In the genomic region with DNA sequence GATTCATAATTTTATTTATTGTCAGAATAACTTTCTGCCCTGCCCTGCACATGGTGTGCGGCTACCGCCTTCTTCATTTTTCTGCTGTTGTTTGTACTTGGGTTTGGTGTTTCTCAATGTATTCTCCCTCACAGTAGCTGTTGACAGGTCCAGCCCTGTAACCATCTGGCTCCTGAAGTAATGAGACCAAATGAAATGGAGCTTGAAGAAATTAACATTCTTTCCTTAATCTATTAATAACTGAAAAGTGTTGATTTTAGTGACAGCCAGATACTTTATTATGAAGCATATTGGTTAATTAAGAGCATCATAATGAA, we compare ENCODE assay signal across 14 mouse cellular contexts.
A peak's percentile ranks its signal among the peaks of the same experiment; 100 is the strongest.
DNase-seq lines count a peak whose midpoint lies in the region; ATAC-seq lines count a peak whose summit lies in the region.
"Had no signal": no experiment of that assay in that cellular context is flagged by ENCODE, and none has a peak within 500 bp of the region (broad histone marks: within the 10 kb centered on the region; RNA-seq: fewer than 3 reads in every experiment).

No protein-coding gene starts in this region.

- peak; percentile 22 for DNase-seq in embryonic facial prominence, embryonic 14.5 days (ENCODE audit: low spot score)
- no peak for DNase-seq in embryonic facial prominence, embryonic 10.5 days (ENCODE audit: low spot score)
- DNase-seq in layer of hippocampus, adult 9-11 months = peak; percentile 14
- DNase-seq in layer of hippocampus, postnatal 36 days = no peak
- peak; percentile 19 for DNase-seq in 3T3-L1 (ENCODE audit: low read depth, low spot score)
- no peak for DNase-seq in spleen, adult 18-20 months
- DNase-seq in testis, postnatal 10 days (ENCODE audit: low spot score) = no peak
- DNase-seq: gastrocnemius, adult 2 months; liver, embryonic 13.5 days; thymus, postnatal 25 days had no signal

- no peak overlapping the region for H3K9ac ChIP-seq in embryonic facial prominence, embryonic 14.5 days (ENCODE audit: low read depth, low read length)
- no peak overlapping the region for H3K9ac ChIP-seq in hindbrain, embryonic 12.5 days
- H3K9ac ChIP-seq: liver, embryonic 13.5 days; neural tube, embryonic 12.5 days had no signal

- H3K27ac ChIP-seq in embryonic facial prominence, embryonic 14.5 days (replicated peaks; ENCODE audit: low read depth, low read length) = no peak overlapping the region
- H3K27ac ChIP-seq in embryonic facial prominence, embryonic 10.5 days (replicated peaks) = no peak overlapping the region
- no peak overlapping the region for H3K27ac ChIP-seq in hindbrain, embryonic 12.5 days
- H3K27ac ChIP-seq: liver, embryonic 13.5 days; neural tube, embryonic 12.5 days had no signal

- H3K27me3 ChIP-seq in embryonic facial prominence, embryonic 14.5 days (replicated peaks; ENCODE audit: control insufficient read depth, insufficient read depth, low read length) = no peaks in the 10 kb centered on the region
- H3K27me3 ChIP-seq in embryonic facial prominence, embryonic 10.5 days (replicated peaks; ENCODE audit: low read depth, poor library complexity, severe bottlenecking) = no peaks in the 10 kb centered on the region
- H3K27me3 ChIP-seq in hindbrain, embryonic 12.5 days = no peaks in the 10 kb centered on the region
- H3K27me3 ChIP-seq: liver, embryonic 13.5 days; megakaryocyte, embryonic 14.5 days; neural tube, embryonic 12.5 days had no signal

- no peak overlapping the region for H3K4me2 ChIP-seq in embryonic facial prominence, embryonic 14.5 days (ENCODE audit: low read depth, low read length)
- H3K4me2 ChIP-seq in hindbrain, embryonic 12.5 days (replicated peaks) = peak overlapping the region; percentile 33; the same call in 1 of the 2 replicates
- H3K4me2 ChIP-seq: liver, embryonic 13.5 days; neural tube, embryonic 12.5 days had no signal

- H3K4me1 ChIP-seq in embryonic facial prominence, embryonic 14.5 days (ENCODE audit: control insufficient read depth, insufficient read depth, low read length) = no peaks in the 10 kb centered on the region
- no peaks in the 10 kb centered on the region for H3K4me1 ChIP-seq in embryonic facial prominence, embryonic 10.5 days
- 0 out of 2 replicates have a peak, but pooled peaks cover 6% of the 10 kb centered on the region for H3K4me1 ChIP-seq in hindbrain, embryonic 12.5 days
- H3K4me1 ChIP-seq: liver, embryonic 13.5 days; neural tube, embryonic 12.5 days had no signal

- H3K36me3 ChIP-seq in embryonic facial prominence, embryonic 14.5 days (ENCODE audit: control insufficient read depth, insufficient read depth, low read length) = no peaks in the 10 kb centered on the region
- H3K36me3 ChIP-seq in embryonic facial prominence, embryonic 10.5 days (replicated peaks) = no peaks in the 10 kb centered on the region
- H3K36me3 ChIP-seq in hindbrain, embryonic 12.5 days = no peaks in the 10 kb centered on the region
- H3K36me3 ChIP-seq: liver, embryonic 13.5 days; neural tube, embryonic 12.5 days had no signal

- no peaks in the 10 kb centered on the region for H3K9me3 ChIP-seq in embryonic facial prominence, embryonic 14.5 days (ENCODE audit: control insufficient read depth, low read length)
- no peaks in the 10 kb centered on the region for H3K9me3 ChIP-seq in embryonic facial prominence, embryonic 10.5 days
- no peaks in the 10 kb centered on the region for H3K9me3 ChIP-seq in hindbrain, embryonic 12.5 days (replicated peaks)
- H3K9me3 ChIP-seq: liver, embryonic 13.5 days; megakaryocyte, embryonic 14.5 days; neural tube, embryonic 12.5 days had no signal

- H3K4me3 ChIP-seq in embryonic facial prominence, embryonic 14.5 days (ENCODE audit: low read depth, low read length) = no peak overlapping the region
- no peak overlapping the region for H3K4me3 ChIP-seq in embryonic facial prominence, embryonic 10.5 days
- H3K4me3 ChIP-seq in hindbrain, embryonic 12.5 days = no peak overlapping the region
- H3K4me3 ChIP-seq: liver, embryonic 13.5 days; megakaryocyte, embryonic 14.5 days; neural tube, embryonic 12.5 days had no signal

- 73% methylated on average over 2 of the region's 2 CpGs for WGBS in embryonic facial prominence, embryonic 14.5 days
- 89% methylated on average over 2 of the region's 2 CpGs for WGBS in embryonic facial prominence, embryonic 10.5 days
- 80% methylated on average over 2 of the region's 2 CpGs for WGBS in hindbrain, embryonic 12.5 days

- no peak for ATAC-seq in embryonic facial prominence, embryonic 14.5 days (ENCODE audit: low read depth)
- ATAC-seq in hindbrain, embryonic 12.5 days (ENCODE audit: low FRiP score) = peak; percentile 68
- ATAC-seq: inflammation-experienced regulatory T-cells, adult 6 months had no signal

Comparison
In these comparisons a context has a peak if more than half of its experiments do, and no peak if none do; other contexts are left out.
1. DNase-seq: peak in embryonic facial prominence, embryonic 14.5 days (single experiment), layer of hippocampus, adult 9-11 months (single experiment) and 3T3-L1 (single experiment); none in embryonic facial prominence, embryonic 10.5 days (single experiment), layer of hippocampus, postnatal 36 days (0 of 2), spleen, adult 18-20 months (0 of 2) and testis, postnatal 10 days (single experiment).